Mouse (Mus musculus): ENCODE data around the gene Leng9.

DNA sequence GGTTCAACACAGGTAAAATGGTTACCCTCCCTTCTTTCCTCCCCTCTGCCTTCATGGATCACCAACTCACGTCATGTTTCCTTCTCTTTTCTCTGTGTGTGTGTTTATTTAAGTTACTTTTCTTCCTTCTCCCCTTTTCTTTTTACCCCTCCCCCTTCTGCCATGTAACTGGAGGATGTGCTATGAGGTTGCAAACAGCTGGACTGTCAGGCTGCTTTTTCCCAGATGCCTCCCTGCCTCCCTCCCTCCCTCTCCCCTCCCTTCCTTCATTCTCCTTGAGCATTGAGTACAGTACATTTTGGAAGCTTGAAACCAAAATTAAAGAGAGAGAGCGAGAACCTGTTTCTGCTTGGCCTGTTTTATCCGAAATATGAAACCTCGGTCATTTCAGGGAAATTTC, 2.3 kb downstream of the Leng9 start:
- TF ChIP-seq CTCF (IDR thresholded peaks at IDR 0.05; ENCODE audit: low read depth), result no peak
- no peak for TF ChIP-seq EP300 (optimal IDR thresholded peaks at IDR 0.05)
